Mouse (Mus musculus): ENCODE measurements around the gene Osbpl6.

GRCm38 (mm10) chr2:76524451-76524850 lies 118.1 kb downstream of the Osbpl6 start:
- TF ChIP-seq CTCF (IDR thresholded peaks at IDR 0.05; ENCODE audit: insufficient read depth, low read length) (no peak), POLR2A (IDR thresholded peaks at IDR 0.05; ENCODE audit: borderline replicate concordance, extremely low read depth, low read depth, low read length) (no peak)
